Mouse (Mus musculus) testis, adult 2 months (tissue): ENCODE data around the gene Oscp1.

ENCODE experiments used
- CTCF ChIP-seq: fragments of 200-500 bp; IDR thresholded peaks from 2 replicates; pipeline ENCODE4 v1.5.1; 2012; ENCODE audit warnings: low read depth, mild to moderate bottlenecking, inconsistent platforms, low read length, moderate library complexity; ENCODE audit not compliant: control insufficient read depth, insufficient read depth, insufficient replicate concordance
- POLR2A ChIP-seq: fragments of 200-500 bp; IDR thresholded peaks from 2 replicates; pipeline ENCODE4 v1.6.1; 2012; ENCODE audit warnings: low read depth, mild to moderate bottlenecking, inconsistent platforms, low read length, moderate library complexity; ENCODE audit not compliant: control insufficient read depth

- no peak for TF ChIP-seq CTCF
- TF ChIP-seq POLR2A, result no peak
These were observed 82.7 kb downstream of the Oscp1 start for GRCm38 (mm10) chr4:126141021-126141420.
